Mouse (Mus musculus) splenic B cell, adult 2 months (primary cell): ENCODE measurements around the gene Dlg1.

Source experiments
- DNase-seq: peaks from one replicate; pipeline ENCODE4 v3.0.0-alpha.2; 2011; ENCODE audit warnings: low read depth, low spot score
- H3K27me3 ChIP-seq: 2 replicates; pipeline ENCODE4 v1.6.1; 2012; ENCODE audit warnings: mild to moderate bottlenecking, low read length, moderate library complexity, mixed read lengths; ENCODE audit not compliant: control insufficient read depth, poor library complexity, insufficient read depth, severe bottlenecking
- H3K36me3 ChIP-seq: 2 replicates; pipeline ENCODE4 v1.6.1; 2012; ENCODE audit warnings: mild to moderate bottlenecking, low read length, moderate library complexity, mixed read lengths; ENCODE audit not compliant: control insufficient read depth, poor library complexity, insufficient read depth, severe bottlenecking

Gene Dlg1

DNA sequence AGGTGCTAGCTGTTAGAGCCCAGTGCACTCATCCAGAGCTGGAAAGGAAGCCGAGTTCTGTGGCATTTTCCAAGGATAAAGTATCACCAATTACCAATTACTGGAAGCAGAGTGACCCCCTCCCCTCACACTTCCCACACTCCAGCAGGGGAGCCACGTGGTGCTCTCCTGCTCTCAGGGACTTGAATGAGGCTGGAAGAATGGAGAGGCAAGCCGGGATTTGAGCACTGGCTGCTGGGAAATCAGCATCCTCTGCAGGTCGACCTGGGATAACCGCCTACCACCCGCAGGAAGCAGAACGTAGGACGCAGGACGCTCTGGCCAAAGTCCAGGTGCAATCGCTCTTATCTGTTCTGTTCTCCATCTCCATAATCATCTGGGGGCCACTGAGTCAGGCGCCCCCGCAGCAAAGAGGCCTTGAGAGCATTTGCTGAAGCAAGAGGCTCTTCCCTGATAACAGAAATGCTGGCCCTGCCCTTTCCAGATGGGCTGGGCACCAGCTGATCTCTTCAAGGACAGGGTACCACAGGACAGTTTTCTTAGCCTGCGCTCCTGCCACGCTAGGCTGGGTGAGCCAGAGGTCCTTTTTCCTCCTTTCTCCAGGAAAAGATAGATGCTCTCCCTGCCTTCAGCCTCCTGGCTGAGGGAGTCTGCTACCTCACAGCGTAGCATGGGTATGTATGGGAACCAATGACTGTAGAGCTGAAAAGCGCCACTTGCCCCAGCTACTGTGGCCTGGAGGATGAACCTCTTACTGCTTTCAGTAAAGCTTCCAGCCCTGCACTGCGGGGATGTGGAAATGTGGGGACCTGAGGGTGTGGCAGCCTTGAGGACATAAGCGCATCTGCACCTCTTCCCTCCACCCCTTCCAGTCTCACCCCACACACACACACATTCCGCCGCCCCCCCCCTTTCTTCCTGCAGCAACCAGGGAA, 242.9 kb downstream of the Dlg1 start:
- no peaks in the 10 kb centered on the region for H3K36me3 ChIP-seq
- no peak for DNase-seq
- no peaks in the 10 kb centered on the region for H3K27me3 ChIP-seq

DNA sequence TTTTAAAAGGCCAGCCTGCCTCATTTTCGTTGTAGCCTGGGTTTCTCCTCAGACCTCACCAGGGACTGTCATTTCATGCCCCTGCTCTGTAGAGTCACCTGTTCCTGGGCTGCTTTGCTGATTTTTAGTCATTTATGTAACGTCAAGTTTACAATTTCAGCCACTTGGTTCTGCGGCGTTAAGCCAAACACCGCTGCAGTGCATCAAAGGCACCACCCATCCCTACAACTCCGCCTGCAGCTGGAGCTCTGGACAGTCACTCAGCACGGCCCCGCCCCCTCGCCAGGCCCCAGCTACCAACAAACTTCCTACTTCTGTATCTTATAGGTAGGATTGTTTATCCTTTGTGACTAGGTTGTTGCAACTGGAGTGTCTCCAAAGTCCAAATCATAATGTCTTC, 243.7 kb downstream of the Dlg1 start:
- H3K36me3 ChIP-seq = no peaks in the 10 kb centered on the region
- H3K27me3 ChIP-seq = no peaks in the 10 kb centered on the region
- no peak for DNase-seq

DNA sequence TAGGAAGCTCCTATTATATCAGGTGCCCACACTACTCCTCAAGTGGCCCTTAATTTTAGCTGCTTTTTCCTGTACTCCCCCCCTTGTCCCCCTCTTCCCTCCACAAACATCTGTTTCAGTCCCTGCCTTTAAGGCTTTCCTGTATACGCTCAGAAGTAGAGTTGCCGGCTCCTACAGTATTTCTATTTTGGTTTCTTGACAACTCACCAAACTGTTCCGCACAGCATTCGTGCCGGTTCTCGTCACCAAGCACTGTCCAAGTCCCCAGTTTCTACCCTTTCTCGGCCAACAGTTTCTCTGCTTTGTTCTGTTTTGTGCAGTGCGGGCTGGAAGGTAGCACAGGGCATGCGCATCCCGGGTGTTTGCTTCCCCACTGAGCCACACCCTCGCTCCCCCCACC, 245.7 kb downstream of the Dlg1 start:
- DNase-seq = no peak
- Histone ChIP-seq H3K36me3 (no peaks in the 10 kb centered on the region), H3K27me3 (no peaks in the 10 kb centered on the region)

DNA sequence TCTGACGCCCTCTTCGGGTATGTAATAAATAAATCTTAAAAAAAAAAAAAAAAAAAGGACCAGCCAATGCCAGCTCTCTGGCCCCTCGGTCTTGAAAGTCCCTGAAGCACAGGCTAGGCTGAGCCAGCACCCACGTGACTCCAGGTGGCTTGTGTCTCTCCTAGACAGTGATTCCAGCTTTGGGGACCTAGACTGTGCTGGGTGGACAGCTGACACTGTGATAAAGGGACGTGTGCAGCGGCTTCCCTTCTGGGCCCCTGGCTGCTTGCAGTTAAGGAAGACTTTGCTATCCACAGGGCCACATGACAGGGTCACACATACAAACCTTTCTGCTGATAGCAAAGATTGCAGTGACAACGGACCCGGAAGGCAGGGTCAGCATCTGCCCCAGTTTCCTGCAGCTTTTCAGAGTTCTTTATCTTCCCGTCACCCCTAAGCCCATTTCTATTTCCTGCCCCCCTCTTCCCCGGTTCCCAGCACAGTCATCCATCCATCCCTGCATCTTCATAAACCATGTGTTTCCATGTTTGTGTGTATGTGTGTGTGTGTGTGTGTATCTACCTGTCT, 247.1 kb downstream of the Dlg1 start:
- no peaks in the 10 kb centered on the region for H3K36me3 ChIP-seq
- no peaks in the 10 kb centered on the region for H3K27me3 ChIP-seq
- no peak for DNase-seq

DNA sequence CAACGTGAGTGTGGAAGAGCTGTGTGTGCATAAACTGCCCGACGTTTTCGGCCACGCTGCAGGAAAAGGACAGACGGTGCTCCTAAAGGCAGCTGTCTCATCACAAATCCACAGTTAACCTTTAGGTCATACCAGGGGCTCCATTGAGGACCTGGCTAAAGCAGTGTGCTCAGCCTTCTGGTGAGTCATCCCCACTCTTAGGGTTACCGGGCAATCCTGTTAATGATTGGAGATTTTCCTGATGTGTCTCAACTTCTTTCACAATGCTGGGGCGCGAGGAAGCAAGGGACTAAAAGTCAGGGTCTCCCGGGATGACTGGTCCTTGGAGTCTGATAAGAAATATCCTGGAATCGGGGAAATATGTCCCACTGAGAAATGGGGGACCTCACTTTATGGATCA, 254.5 kb downstream of the Dlg1 start:
- Histone ChIP-seq H3K36me3 (no peaks in the 10 kb centered on the region), H3K27me3 (no peaks in the 10 kb centered on the region)
- no peak for DNase-seq

DNA sequence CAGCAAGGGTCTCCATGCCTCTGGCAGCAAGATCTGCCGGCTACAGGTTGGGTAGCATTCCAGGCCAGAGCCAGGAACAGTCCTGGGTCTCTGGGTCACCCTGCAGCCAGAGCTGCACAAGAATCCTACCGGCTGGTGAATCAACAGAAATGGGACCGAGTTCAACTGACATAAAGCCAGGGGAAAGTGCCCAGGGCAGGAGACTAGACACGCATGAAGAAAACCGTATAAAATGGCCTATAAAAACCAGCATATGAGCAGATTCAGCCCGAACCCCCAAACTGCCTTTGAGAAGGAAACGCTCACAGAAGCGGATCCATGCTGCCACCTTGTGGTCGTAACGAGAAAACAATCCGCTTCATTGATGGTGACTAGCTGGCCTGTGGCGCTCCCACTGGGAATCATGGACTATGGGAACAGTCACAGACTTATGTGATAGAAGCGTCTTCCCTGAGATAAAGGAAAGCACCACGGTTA, 255.0 kb downstream of the Dlg1 start:
- Histone ChIP-seq H3K36me3 (no peaks in the 10 kb centered on the region), H3K27me3 (no peaks in the 10 kb centered on the region)
- DNase-seq = peak; percentile 81

DNA sequence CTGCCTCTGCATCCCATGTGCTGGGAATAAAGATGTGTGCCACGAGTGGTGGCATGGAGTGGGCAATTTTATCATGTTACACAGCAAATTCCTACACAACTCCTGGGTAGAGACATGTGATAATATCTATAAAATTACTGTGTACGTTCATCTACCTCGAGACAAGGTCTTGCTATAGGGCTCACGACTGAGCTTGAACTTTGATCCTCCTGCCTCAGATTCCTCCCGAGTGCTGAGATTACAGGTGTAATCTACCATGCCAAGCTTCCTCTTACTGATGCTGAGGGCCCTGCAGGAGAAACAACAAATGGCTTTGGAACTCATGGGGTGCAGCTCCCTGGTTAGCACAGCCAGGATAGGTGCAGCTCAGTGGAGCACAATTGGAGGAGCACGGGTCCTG, 261.1 kb downstream of the Dlg1 start:
- no peaks in the 10 kb centered on the region for H3K27me3 ChIP-seq
- no peak for DNase-seq
- H3K36me3 ChIP-seq = no peaks in the 10 kb centered on the region
